Mouse (Mus musculus) A20 (cell line): ENCODE data around the gene Wdr95.

Source experiments
- DNase-seq: peaks from one replicate; pipeline ENCODE4 v3.0.0-alpha.2; 2011; ENCODE audit warnings: low read depth, low spot score

Wdr95 gene

GRCm38 (mm10) chr5:149623815-149624675, 95.6 kb downstream of the Wdr95 start:
- DNase-seq, result no peak

GRCm38 (mm10) chr5:149625547-149625946, 97.1 kb downstream of the Wdr95 start:
- peak; percentile 30 for DNase-seq

- DNase-seq, result no peak
Observed at GRCm38 (mm10) chr5:149634409-149635035, 106.0 kb downstream of the Wdr95 start.

- peak; percentile 57 for DNase-seq
Observed at GRCm38 (mm10) chr5:149635556-149635955, 107.1 kb downstream of the Wdr95 start.

- peak; percentile 100 for DNase-seq
Observed at GRCm38 (mm10) chr5:149636075-149636920, 107.8 kb downstream of the Wdr95 start, which contains the start of gene Hsph1. TSS of gene Hsph1 (minus strand) at chr5:149636376.

GRCm38 (mm10) chr5:149637306-149637705, 108.8 kb downstream of the Wdr95 start:
- DNase-seq, result peak; percentile 52

GRCm38 (mm10) chr5:149641277-149641892, 112.9 kb downstream of the Wdr95 start:
- peak; percentile 97 for DNase-seq

GRCm38 (mm10) chr5:149642366-149642765, 113.9 kb downstream of the Wdr95 start:
- peak; percentile 74 for DNase-seq

GRCm38 (mm10) chr5:149642783-149643509, 114.5 kb downstream of the Wdr95 start:
- DNase-seq, result no peak

GRCm38 (mm10) chr5:149647367-149648115, 119.1 kb downstream of the Wdr95 start:
- no peak for DNase-seq

- no peak for DNase-seq
Observed at GRCm38 (mm10) chr5:149648196-149648595, 119.7 kb downstream of the Wdr95 start.

GRCm38 (mm10) chr5:149648895-149649406, 120.5 kb downstream of the Wdr95 start:
- DNase-seq, result no peak

- no peak for DNase-seq
Observed at GRCm38 (mm10) chr5:149649499-149650178, 121.2 kb downstream of the Wdr95 start.

GRCm38 (mm10) chr5:149650179-149650553, 121.7 kb downstream of the Wdr95 start:
- DNase-seq, result no peak

GRCm38 (mm10) chr5:149655636-149656035, 127.2 kb downstream of the Wdr95 start:
- no peak for DNase-seq

- DNase-seq, result no peak
Observed at GRCm38 (mm10) chr5:149658022-149658421, 129.5 kb downstream of the Wdr95 start.

- DNase-seq, result no peak
Observed at GRCm38 (mm10) chr5:149658741-149659413, 130.4 kb downstream of the Wdr95 start.

GRCm38 (mm10) chr5:149659414-149659780, 130.9 kb downstream of the Wdr95 start:
- no peak for DNase-seq

- DNase-seq, result no peak
Observed at GRCm38 (mm10) chr5:149661428-149661827, 132.9 kb downstream of the Wdr95 start.
